Mouse (Mus musculus) ES-E14 (cell line): ENCODE data around the gene Rab37.

Experiments
- CHD2 ChIP-seq: IDR thresholded peaks from 2 replicates; pipeline ENCODE4 v1.6.1; 2014; ENCODE audit warnings: mild to moderate bottlenecking, low read depth, low read length, inconsistent platforms
- HCFC1 ChIP-seq: IDR thresholded peaks from 2 replicates; pipeline ENCODE4 v1.6.1; 2012; ENCODE audit warnings: low read length, inconsistent platforms, borderline replicate concordance; ENCODE audit not compliant: insufficient read depth

DNA sequence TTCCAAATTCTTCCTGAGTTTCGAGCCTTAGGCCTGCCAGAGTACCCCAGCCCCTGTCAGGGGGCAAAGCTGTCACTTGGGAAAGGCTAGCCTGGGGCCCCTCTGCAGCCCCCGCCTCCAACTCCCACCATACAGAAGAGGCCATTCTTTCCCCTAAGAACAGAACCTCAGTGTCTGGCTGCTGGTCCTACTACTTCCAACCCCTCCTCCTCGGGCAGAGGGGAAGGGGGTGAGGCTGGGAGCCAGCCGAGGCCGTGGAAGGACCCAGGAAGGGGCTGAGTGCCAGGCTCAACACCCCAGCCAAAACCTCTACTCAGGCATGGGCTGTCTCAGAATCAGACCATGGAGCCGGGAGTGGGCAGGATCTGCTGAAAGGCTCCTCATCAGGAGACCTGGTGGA is 88.0 kb downstream of the Rab37 start:
- TF ChIP-seq HCFC1 (no peak), CHD2 (no peak)
